Mouse (Mus musculus) midbrain, postnatal 0 days (tissue): ENCODE data around the gene Ampd1. TPM values are rescaled to one million over a fixed set of nuclear protein-coding genes. Genes with fewer than 3 reads are reported as not detected.

ENCODE experiments used
- ATAC-seq: fragments of 200-750 bp; cut with Nextera tagmentation; 2 replicates; pipeline ENCODE4 v1.8.0; 2017; ENCODE audit warnings: moderate number of reproducible peaks, mild to moderate bottlenecking, moderate TSS enrichment, moderate library complexity; ENCODE audit not compliant: low FRiP score
- DNase-seq: peaks from one replicate; pipeline ENCODE4 v3.0.0-alpha.2; 2015; ENCODE audit warnings: low spot score
- H3K27ac ChIP-seq: fragments of 300-500 bp; sonication (generic); 2 replicates; pipeline ENCODE4 v1.5.1; 2014; ENCODE audit warnings: low read depth, mild to moderate bottlenecking, low read length, mixed read lengths
- H3K27me3 ChIP-seq: fragments of 300-500 bp; sonication (generic); 2 replicates; pipeline ENCODE4 v1.6.1; 2014; ENCODE audit warnings: low read length, control low read depth, mixed read lengths; ENCODE audit not compliant: insufficient read depth
- H3K36me3 ChIP-seq: fragments of 300-500 bp; sonication (generic); 2 replicates; pipeline ENCODE4 v1.6.1; 2014; ENCODE audit warnings: low read length, control low read depth, mixed read lengths; ENCODE audit not compliant: insufficient read depth
- H3K4me1 ChIP-seq: fragments of 300-500 bp; sonication (generic); 2 replicates; pipeline ENCODE4 v1.6.1; 2014; ENCODE audit warnings: mild to moderate bottlenecking, control low read depth, antibody characterized with exemption, low read length, mixed read lengths; ENCODE audit not compliant: insufficient read depth
- H3K4me2 ChIP-seq: fragments of 300-500 bp; sonication (generic); 2 replicates; pipeline ENCODE4 v1.6.1; 2014; ENCODE audit warnings: low read depth, mild to moderate bottlenecking, low read length, mixed read lengths; ENCODE audit not compliant: poor library complexity, severe bottlenecking
- H3K4me3 ChIP-seq: fragments of 300-500 bp; sonication (generic); 2 replicates; pipeline ENCODE4 v1.5.1; 2014; ENCODE audit warnings: low read depth, mild to moderate bottlenecking, low read length, moderate library complexity
- H3K9ac ChIP-seq: fragments of 300-500 bp; sonication (generic); replicated peaks from 2 replicates; pipeline ENCODE4 v1.6.1; 2014; ENCODE audit warnings: mild to moderate bottlenecking, low read length, moderate library complexity, mixed read lengths; ENCODE audit not compliant: poor library complexity, severe bottlenecking
- H3K9me3 ChIP-seq: fragments of 300-500 bp; sonication (generic); 2 replicates; pipeline ENCODE4 v1.6.1; 2016; ENCODE audit warnings: low read length, control low read depth
- CTCF ChIP-seq: IDR thresholded peaks from 2 replicates; pipeline ENCODE4 v1.5.1; 2016; ENCODE audit warnings: antibody characterized with exemption, mild to moderate bottlenecking
- WGBS: fragments of 180-500 bp; shearing (Covaris S2); extraction: QIAGEN DNeasy Blood & Tissue Kit; methylation state at CpG from one replicate; pipeline ENCODE4 v1.1.7; 2014; 5-methylcytosine and 5-hydroxymethylcytosine counted together
- polyA plus RNA-seq: library from polyadenylated mRNA; unstranded; fragments of >200 nt; fragmentation: Nextera tagmentation; extraction: Ambion mirVana; gene quantifications from 2 replicates; pipeline ENCODE4 v1.2.1, GENCODE M21; 2015
- total RNA-seq: library from RNA; depleted of rRNA; stranded (reverse); fragments of >200 nt; gene quantifications from 2 replicates; pipeline ENCODE4 v1.2.3, GENCODE M21; 2014

The Ampd1 gene
- total and polyA plus RNA-seq, 2 experiments from 2014 or later = not detected

- DNase-seq (no peak), ATAC-seq (no peak)
- Histone ChIP-seq H3K4me2 (no peak overlapping the region), H3K27ac (no peak overlapping the region), H3K9ac (no peak overlapping the region), H3K4me1 (no peaks in the 10 kb centered on the region), H3K36me3 (no peaks in the 10 kb centered on the region), H3K9me3 (no peaks in the 10 kb centered on the region), H3K4me3 (no peak overlapping the region), H3K27me3 (peaks cover 6% of the 10 kb centered on the region; the same call in 1 of the 2 replicates)
- 86% methylated on average over 6 of the region's 6 CpGs for WGBS
- peak; percentile 44 for TF ChIP-seq CTCF
Observed at GRCm38 (mm10) chr3:103099667-103100066, 25.9 kb downstream of the Ampd1 start.

- Histone ChIP-seq H3K4me2 (no peak overlapping the region), H3K9ac (no peak overlapping the region), H3K27me3 (peaks cover 6% of the 10 kb centered on the region; the same call in 1 of the 2 replicates), H3K4me1 (no peaks in the 10 kb centered on the region), H3K4me3 (no peak overlapping the region), H3K36me3 (no peaks in the 10 kb centered on the region), H3K9me3 (no peaks in the 10 kb centered on the region), H3K27ac (no peak overlapping the region)
- TF ChIP-seq CTCF = no peak
- ATAC-seq = no peak
- DNase-seq = no peak
- WGBS = 68% methylated on average over 2 of the region's 2 CpGs
Observed at GRCm38 (mm10) chr3:103100735-103101134, 26.9 kb downstream of the Ampd1 start.

DNA sequence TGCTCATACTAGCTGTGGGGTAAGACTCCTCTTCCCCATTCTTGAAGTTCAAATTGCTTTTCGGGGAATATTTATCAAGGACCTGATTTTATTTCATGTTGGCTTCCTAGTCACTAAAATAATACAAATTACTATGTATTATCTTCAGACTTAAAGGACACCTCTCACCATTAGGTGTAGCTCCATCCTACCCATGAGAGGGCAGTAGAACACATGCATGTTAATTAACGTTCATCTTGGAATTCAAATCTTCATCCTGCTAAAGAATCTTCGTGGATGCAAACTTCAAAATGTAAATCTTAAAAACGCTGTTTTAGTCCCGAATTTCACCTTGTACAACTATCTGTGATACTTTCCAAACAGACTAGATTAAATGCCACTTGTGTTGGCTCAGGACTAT lies 27.4 kb downstream of the Ampd1 start:
- Histone ChIP-seq H3K9me3 (no peaks in the 10 kb centered on the region), H3K4me3 (no peak overlapping the region), H3K9ac (no peak overlapping the region), H3K27ac (no peak overlapping the region), H3K27me3 (peaks cover 6% of the 10 kb centered on the region; the same call in 1 of the 2 replicates), H3K4me2 (no peak overlapping the region), H3K36me3 (no peaks in the 10 kb centered on the region), H3K4me1 (no peaks in the 10 kb centered on the region)
- ATAC-seq (no peak), DNase-seq (no peak)
- TF ChIP-seq CTCF = peak; percentile 54
- 63% methylated on average over 5 of the region's 5 CpGs for WGBS

DNA sequence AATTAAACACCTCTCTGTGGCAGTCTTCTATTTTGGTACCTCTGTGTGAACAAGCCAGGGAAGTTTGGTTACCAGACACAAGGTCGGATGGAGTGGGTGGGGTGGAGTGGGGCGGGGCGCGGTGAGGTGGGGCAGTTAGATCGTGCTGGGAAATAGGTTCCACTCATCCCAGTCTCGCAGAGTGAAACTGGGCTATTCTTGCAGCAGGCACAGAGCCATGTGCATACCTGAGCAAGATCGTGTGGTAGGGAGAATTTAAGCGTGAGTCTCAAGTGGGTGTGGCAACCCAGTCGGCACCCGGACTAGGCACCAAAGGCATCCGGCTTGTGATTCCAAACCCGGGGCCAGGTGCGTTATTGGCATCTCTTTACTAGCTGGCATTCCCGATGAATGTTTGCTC lies 28.1 kb downstream of the Ampd1 start:
- no peak overlapping the region for H3K27ac ChIP-seq
- H3K9me3 ChIP-seq = no peaks in the 10 kb centered on the region
- ATAC-seq (peak; percentile 29; the same call in 1 of the 2 replicates), DNase-seq (no peak)
- 2% methylated on average over 14 of the region's 14 CpGs for WGBS
- peak overlapping the region; percentile 64 for H3K9ac ChIP-seq
- no peaks in the 10 kb centered on the region for H3K4me1 ChIP-seq
- H3K36me3 ChIP-seq = no peaks in the 10 kb centered on the region
- H3K27me3 ChIP-seq = peaks cover 6% of the 10 kb centered on the region; the same call in 1 of the 2 replicates
- peak overlapping the region; percentile 64 for H3K4me3 ChIP-seq
- no peak for TF ChIP-seq CTCF
- peak overlapping the region; percentile 96 for H3K4me2 ChIP-seq

GRCm38 (mm10) chr3:103102454-103103390 lies 28.9 kb downstream of the Ampd1 start, which contains the start of gene Dennd2c:
Gene Dennd2c (plus strand): TSS chr3:103102604.
- Histone ChIP-seq H3K36me3 (no peaks in the 10 kb centered on the region), H3K9me3 (no peaks in the 10 kb centered on the region), H3K9ac (peak within 1 kb of the TSS; percentile 64), H3K4me2 (peak within 1 kb of the TSS; percentile 96), H3K4me1 (no peaks in the 10 kb centered on the region), H3K27me3 (peaks cover 6% of the 10 kb centered on the region; the same call in 1 of the 2 replicates), H3K27ac (no peak within 1 kb of the TSS), H3K4me3 (peak within 1 kb of the TSS; percentile 64)
- TF ChIP-seq CTCF = no peak
- 1% methylated on average over 67 of the region's 72 CpGs for WGBS
- ATAC-seq (peak; percentile 90), DNase-seq (peak; percentile 70)
